Mouse (Mus musculus): ENCODE measurements around the gene Nutm1.
A peak's percentile ranks its signal among the peaks of the same experiment; 100 is the strongest.

Gene Nutm1

DNA sequence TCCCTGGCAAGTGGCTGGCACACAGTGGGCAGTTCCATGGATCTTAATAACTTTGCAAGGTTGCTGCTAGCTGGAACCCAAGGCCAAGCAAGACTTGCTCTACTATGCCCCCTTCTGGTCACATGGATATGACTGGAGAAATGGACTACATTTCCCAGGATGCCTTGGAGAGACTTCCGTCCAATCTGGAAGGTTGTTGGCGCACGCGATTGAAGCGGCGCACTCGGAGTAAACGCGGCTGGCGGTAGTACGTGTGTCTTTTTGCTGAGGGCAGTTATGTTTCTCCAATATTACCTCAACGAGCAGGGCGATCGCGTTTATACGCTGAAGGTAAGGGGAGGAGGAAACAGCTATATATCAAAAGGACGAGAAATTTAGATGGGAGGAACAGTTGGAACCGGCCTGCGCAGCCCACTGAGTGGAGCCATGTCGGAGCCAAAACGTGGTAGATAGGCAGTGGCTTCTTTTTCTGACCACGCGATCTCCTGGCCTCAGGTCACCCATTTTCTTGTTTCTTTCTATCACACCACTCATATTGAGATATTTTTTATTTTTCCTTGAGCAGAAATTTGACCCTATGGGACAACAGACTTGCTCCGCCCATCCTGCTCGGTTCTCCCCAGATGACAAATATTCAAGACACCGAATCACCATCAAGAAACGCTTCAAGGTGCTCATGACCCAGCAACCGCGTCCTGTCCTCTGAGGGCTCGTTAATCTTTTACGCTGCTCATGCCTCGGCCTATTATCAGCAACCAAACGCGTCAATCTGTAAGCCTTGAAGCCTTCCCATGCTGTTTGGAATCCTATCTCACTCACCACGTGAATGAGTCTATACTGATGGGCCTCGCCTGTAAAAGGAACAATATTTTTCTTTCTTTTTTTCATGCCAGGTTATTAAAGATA is 2.9 kb upstream of the Nutm1 start, which contains the start of gene Nop10:
Nop10 (plus strand) TSS at position 179 of the 906 bp plus-strand sequence.
- DNase-seq (ENCODE audit: low spot score) = peak; percentile 90

DNA sequence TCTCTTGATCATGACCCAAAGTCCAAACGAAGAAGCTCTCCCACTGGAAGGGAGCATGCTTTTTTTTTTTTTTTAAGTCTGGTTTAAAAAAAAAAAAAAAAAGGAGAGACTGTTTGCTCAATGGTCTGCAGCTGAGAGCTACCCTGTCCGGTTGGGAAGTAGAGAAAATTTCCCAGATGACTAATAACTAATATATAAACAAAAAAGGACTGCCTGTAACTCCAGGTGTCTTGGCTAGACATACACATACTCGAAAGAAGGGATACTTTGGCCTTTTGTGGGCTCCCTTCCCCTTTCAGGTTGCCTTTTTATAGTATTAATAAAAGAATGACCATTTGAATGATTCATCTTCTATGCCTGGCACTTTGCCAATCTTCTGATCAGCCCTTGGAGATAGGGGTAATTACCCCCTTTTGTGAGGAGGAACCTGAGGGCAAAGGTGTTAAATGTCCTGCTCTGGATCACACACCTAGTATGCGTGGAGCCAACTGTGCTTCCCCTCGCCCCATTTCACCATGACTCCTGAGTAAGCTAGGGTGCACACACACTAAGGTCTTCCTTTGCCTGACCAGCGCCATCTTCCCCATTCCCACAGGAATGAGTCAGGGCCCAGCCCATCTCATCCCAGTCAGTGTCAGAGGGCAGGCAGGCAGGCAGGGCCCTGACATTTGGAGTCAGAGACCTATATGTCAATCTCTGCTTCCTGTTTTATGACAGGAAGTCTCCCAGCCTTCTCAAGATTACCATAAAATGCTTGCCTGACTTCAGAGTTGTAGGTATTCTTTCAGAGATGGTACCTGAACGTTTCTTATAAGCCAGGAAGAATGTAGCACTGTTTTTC is 4.2 kb downstream of the Nutm1 start:
- DNase-seq (ENCODE audit: low spot score) = no peak

- DNase-seq (ENCODE audit: low spot score) = no peak
These were observed 9.2 kb downstream of the Nutm1 start for GRCm38 (mm10) chr2:112249780-112250453.

- no peak for DNase-seq (ENCODE audit: low spot score)
These were observed 11.8 kb downstream of the Nutm1 start for GRCm38 (mm10) chr2:112247323-112247722.

- DNase-seq (ENCODE audit: low spot score) = no peak
These were observed 12.9 kb downstream of the Nutm1 start for GRCm38 (mm10) chr2:112246193-112246592.

- no peak for DNase-seq (ENCODE audit: low spot score)
These were observed 13.8 kb downstream of the Nutm1 start for GRCm38 (mm10) chr2:112245307-112245706.

DNA sequence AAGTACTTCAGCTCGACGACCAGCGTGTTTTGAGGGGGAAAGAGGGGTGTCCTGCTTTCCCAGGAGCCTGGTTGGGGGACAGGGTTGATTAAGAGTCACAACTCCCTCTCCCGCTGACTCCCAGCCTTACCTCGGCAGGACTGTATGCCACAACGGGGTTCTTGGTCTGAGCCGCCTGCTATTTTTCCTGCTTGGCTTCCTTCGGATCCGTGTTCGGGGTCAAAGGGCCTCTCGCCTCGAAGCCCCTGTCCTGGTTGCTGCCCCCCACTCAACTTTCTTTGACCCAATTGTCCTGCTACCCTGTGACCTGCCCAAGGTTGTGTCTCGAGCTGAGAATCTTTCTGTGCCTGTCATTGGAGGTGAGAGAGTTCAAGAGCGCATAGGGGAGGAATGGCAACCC is 17.3 kb downstream of the Nutm1 start:
- no peak for DNase-seq (ENCODE audit: low spot score)

GRCm38 (mm10) chr2:112239935-112240721 is 19.0 kb downstream of the Nutm1 start:
- no peak for DNase-seq (ENCODE audit: low spot score)

- DNase-seq (ENCODE audit: low spot score) = peak; percentile 66
These were observed 19.7 kb downstream of the Nutm1 start, which contains the start of gene Lpcat4 for GRCm38 (mm10) chr2:112239212-112239934. Gene Lpcat4 (plus strand): TSS chr2:112239468.

GRCm38 (mm10) chr2:112238006-112238405 is 21.1 kb downstream of the Nutm1 start:
- DNase-seq (ENCODE audit: low spot score) = no peak

GRCm38 (mm10) chr2:112236620-112237019 is 22.5 kb downstream of the Nutm1 start:
- no peak for DNase-seq (ENCODE audit: low spot score)

DNA sequence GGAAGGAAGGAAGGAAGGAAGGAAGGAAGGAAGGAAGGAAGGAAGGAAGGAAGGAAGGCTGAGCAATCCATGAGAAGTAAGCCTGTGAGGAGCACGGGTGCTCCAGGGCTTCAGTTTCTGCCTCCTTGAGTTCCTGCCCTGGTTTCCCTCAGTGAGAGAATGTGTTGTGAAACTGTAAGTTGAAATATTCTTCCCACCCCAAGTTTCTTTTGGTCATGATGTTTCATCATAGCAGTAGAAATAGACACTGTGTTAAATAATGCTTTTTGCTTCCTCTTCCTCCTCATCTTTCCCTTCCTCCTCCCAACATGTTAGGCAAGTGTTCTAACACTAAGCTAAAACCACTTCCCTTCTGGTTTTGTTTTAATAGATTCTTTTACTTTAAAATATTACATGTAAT is 26.5 kb downstream of the Nutm1 start:
- DNase-seq (ENCODE audit: low spot score) = no peak

GRCm38 (mm10) chr2:112224356-112224755 is 34.7 kb downstream of the Nutm1 start:
- DNase-seq (ENCODE audit: low spot score) = no peak

DNA sequence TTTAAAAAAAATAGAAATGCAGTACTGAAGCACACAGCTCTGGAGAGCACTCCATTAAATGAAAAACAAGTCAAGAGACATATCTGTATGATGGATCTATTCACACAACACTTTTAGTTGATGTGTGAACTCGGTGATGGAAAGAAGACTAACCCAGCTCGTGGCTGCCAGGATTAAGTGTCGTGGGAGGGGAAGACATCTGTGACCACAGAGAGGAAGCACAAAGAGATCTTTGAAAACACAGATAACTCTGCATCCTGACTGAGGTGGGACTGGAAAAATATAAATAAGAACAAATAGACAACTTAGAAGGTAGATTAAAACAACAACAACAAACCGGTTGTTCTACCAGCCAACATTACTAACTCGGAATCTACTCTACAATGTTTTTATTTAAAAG is 36.5 kb downstream of the Nutm1 start:
- no peak for DNase-seq (ENCODE audit: low spot score)

GRCm38 (mm10) chr2:112220880-112221279 is 38.2 kb downstream of the Nutm1 start:
- no peak for DNase-seq (ENCODE audit: low spot score)

DNA sequence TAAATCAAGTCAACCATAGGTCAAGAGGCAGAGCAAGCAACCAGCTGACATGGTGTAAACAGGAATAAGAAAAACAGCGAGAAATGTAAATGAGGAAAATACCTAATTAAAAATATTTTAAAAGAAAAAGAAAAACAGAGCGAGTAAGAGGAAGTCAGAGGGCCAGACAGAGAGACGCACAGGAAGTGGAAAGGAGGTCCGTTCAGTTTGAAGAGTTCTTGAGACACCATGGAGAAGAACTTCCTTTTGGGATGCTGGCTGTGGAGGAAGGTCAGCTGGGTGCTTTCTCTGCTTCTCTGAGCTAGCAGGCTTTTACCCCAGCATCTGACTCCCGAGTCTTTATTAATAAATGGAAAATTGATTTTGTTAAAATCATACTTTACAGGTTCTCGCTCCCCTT is 41.5 kb downstream of the Nutm1 start:
- DNase-seq (ENCODE audit: low spot score) = no peak

GRCm38 (mm10) chr2:112215977-112216376 is 43.1 kb downstream of the Nutm1 start:
- no peak for DNase-seq (ENCODE audit: low spot score)

- DNase-seq (ENCODE audit: low spot score) = no peak
These were observed 48.4 kb downstream of the Nutm1 start for GRCm38 (mm10) chr2:112210699-112211098.

- DNase-seq (ENCODE audit: low spot score) = no peak
These were observed 48.9 kb downstream of the Nutm1 start for GRCm38 (mm10) chr2:112210142-112210541.

DNA sequence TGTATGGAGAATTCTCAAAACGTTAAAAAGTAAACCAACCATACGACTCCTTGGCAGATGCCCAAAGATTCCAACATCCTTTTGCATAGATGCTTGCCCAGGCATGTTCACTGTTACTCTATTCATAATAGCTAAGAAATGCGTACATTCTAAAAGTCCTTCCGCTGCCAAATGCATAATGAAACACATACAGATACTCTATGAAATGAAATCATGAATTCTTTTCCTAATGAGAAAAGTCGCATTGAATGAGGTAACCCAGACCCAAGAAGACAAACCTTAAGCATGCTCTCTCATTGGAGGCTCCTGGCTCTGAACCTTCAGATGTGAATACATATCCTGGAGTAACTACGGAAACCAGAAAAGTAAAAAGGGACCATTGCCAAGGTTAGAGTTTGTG is 56.0 kb downstream of the Nutm1 start:
- DNase-seq (ENCODE audit: low spot score) = no peak
